Mouse (Mus musculus) liver, embryonic 14.5 days (tissue): ENCODE measurements around the gene Pon1.

Experiments
- CTCF ChIP-seq: IDR thresholded peaks from 2 replicates; pipeline ENCODE4 v1.5.1; 2016; ENCODE audit warnings: antibody characterized with exemption, low read depth, control low read depth
- EP300 ChIP-seq: IDR thresholded peaks from 2 replicates; pipeline ENCODE4 v1.6.1; 2016; ENCODE audit warnings: antibody characterized with exemption, low read depth

DNA sequence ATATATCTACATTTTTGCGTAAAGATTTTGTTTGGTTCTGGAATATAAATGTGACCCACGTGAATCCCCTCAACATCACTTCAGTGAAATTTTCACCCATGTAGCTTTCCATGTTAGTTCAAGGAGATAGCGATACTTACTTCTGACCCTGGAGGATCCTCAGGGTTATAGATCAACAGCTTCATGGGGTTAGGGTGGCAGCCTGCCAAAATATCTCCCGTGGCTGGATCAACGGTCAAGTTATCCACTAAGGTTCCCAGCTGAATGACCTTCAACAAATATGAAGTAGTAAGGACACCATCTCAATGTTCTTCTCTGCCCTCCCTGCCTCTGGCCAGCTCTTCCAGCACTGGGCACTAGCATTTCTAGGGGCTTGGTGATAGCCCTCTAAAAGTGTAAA is 36.5 kb upstream of the Pon1 start:
- TF ChIP-seq CTCF (no peak), EP300 (no peak)
